Mouse (Mus musculus) liver, embryonic 14.5 days (tissue): ENCODE measurements around the gene Sult3a2. TPM values are rescaled to one million over a fixed set of nuclear protein-coding genes. Genes with fewer than 3 reads are reported as not detected.

Experiments
- ATAC-seq: fragments of 200-750 bp; cut with Nextera tagmentation; 2 replicates; pipeline ENCODE4 v1.8.0; 2017; ENCODE audit warnings: moderate number of reproducible peaks, mild to moderate bottlenecking, moderate library complexity; ENCODE audit not compliant: insufficient read depth
- DNase-seq, 3 experiments: peaks; one replicate each; pipeline ENCODE4 v3.0.0-alpha.2; 2012 to 2013; ENCODE audit warnings: low read depth in 3 of 3, low spot score in 3 of 3
- H3K27ac ChIP-seq: fragments of 300-500 bp; sonication (generic); 2 replicates; pipeline ENCODE4 v1.5.1; 2014; ENCODE audit warnings: moderate library complexity, mild to moderate bottlenecking, control low read depth, inconsistent platforms
- H3K27me3 ChIP-seq: fragments of 300-500 bp; sonication (generic); 2 replicates; pipeline ENCODE4 v1.6.1; 2014; ENCODE audit warnings: mild to moderate bottlenecking, low read length, moderate library complexity; ENCODE audit not compliant: control insufficient read depth, insufficient read depth
- H3K36me3 ChIP-seq: fragments of 300-500 bp; sonication (generic); replicated peaks from 2 replicates; pipeline ENCODE4 v1.6.1; 2014; ENCODE audit warnings: low read depth; ENCODE audit not compliant: control insufficient read depth, insufficient read depth
- H3K4me1 ChIP-seq, 2 experiments: fragments of 200-500 bp in 1 of 2; fragments of 300-500 bp in 1 of 2; sonication (generic) in 1 of 2; replicated peaks; 2 replicates each; pipeline ENCODE4 v1.6.1; 2012 to 2014; ENCODE audit warnings: antibody characterized with exemption in 1 of 2, inconsistent platforms in 1 of 2, low read length in 1 of 2; ENCODE audit not compliant: control insufficient read depth in 2 of 2, insufficient read depth in 2 of 2
- H3K4me2 ChIP-seq: fragments of 300-500 bp; sonication (generic); 2 replicates; pipeline ENCODE4 v1.6.1; 2014; ENCODE audit warnings: low read depth, mild to moderate bottlenecking, control low read depth, moderate library complexity
- H3K4me3 ChIP-seq, 2 experiments: fragments of 200-500 bp in 1 of 2; fragments of 300-500 bp in 1 of 2; sonication (generic) in 1 of 2; 2 replicates each; pipeline ENCODE4 v1.5.1; 2012 to 2014; ENCODE audit warnings: low read depth in 2 of 2, low read length in 2 of 2, mild to moderate bottlenecking in 2 of 2, control low read depth in 1 of 2, inconsistent platforms in 1 of 2, moderate library complexity in 1 of 2; ENCODE audit not compliant: insufficient read depth in 1 of 2
- H3K9ac ChIP-seq: fragments of 300-500 bp; sonication (generic); replicated peaks from 2 replicates; pipeline ENCODE4 v1.6.1; 2014; ENCODE audit warnings: mild to moderate bottlenecking, control low read depth, moderate library complexity
- H3K9me3 ChIP-seq: fragments of 300-500 bp; sonication (generic); 2 replicates; pipeline ENCODE4 v1.6.1; 2016; ENCODE audit warnings: low read length, mixed read lengths; ENCODE audit not compliant: control insufficient read depth
- CTCF ChIP-seq: IDR thresholded peaks from 2 replicates; pipeline ENCODE4 v1.5.1; 2016; ENCODE audit warnings: antibody characterized with exemption, low read depth, control low read depth
- EP300 ChIP-seq: IDR thresholded peaks from 2 replicates; pipeline ENCODE4 v1.6.1; 2016; ENCODE audit warnings: antibody characterized with exemption, low read depth
- WGBS: fragments of 180-500 bp; shearing (Covaris S2); extraction: QIAGEN DNeasy Blood & Tissue Kit; methylation state at CpG from one replicate; pipeline ENCODE4 v1.1.7; 2014; ENCODE audit not compliant: insufficient replicate concordance; 5-methylcytosine and 5-hydroxymethylcytosine counted together
- polyA plus RNA-seq, 2 experiments: library from polyadenylated mRNA; depleted of rRNA in 1 of 2; stranded (reverse) in 1 of 2; unstranded in 1 of 2; fragments of >200 nt; fragmentation: Nextera tagmentation in 1 of 2; extraction: Ambion mirVana in 1 of 2; gene quantifications; 2 replicates each; pipeline versions ENCODE4 v1.2.1 to v1.2.3; 2012 to 2014

Sult3a2 gene
- polyA plus RNA-seq, 2 experiments = not detected

GRCm38 (mm10) chr10:33723764-33724163, 62.7 kb downstream of the Sult3a2 start:
- H3K4me2 ChIP-seq = no peak overlapping the region
- no peak overlapping the region for H3K4me3 ChIP-seq
- no peaks in the 10 kb centered on the region; the same call in 1 of the 2 replicates for H3K9me3 ChIP-seq
- no peak overlapping the region for H3K9ac ChIP-seq
- TF ChIP-seq EP300 (no peak), CTCF (no peak)
- 27% methylated on average over 6 of the region's 6 CpGs for WGBS
- H3K27me3 ChIP-seq = no peaks in the 10 kb centered on the region
- H3K27ac ChIP-seq = no peak overlapping the region
- DNase-seq = no peak
- no peak for ATAC-seq
- H3K4me1 ChIP-seq = no peaks in the 10 kb centered on the region
- H3K36me3 ChIP-seq = no peaks in the 10 kb centered on the region

- Histone ChIP-seq H3K4me3 (no peak overlapping the region), H3K36me3 (no peaks in the 10 kb centered on the region), H3K9me3 (no peaks in the 10 kb centered on the region; the same call in 1 of the 2 replicates), H3K27me3 (no peaks in the 10 kb centered on the region), H3K4me1 (no peaks in the 10 kb centered on the region), H3K9ac (no peak overlapping the region), H3K4me2 (no peak overlapping the region), H3K27ac (no peak overlapping the region)
- ATAC-seq = no peak
- 78% methylated on average over 4 of the region's 4 CpGs for WGBS
- TF ChIP-seq CTCF = no peak
- TF ChIP-seq EP300 = no peak
- no peak for DNase-seq
Observed at GRCm38 (mm10) chr10:33721827-33722438, 64.6 kb downstream of the Sult3a2 start.

Other genes with a start within 250 kb of the Sult3a2 start
- gene Clvs2, start 161.9 kb downstream of the Sult3a2 start, polyA plus RNA-seq (2012; rRNA removed) = 0.03 TPM in 1 of 2 replicates, not detected in the other
- gene Clvs2, start 161.9 kb downstream of the Sult3a2 start, polyA plus RNA-seq (2014; fragmentation: Nextera tagmentation; extraction: Ambion mirVana) = not detected in 2 replicates
- gene Sult3a1, start 71.0 kb upstream of the Sult3a2 start, polyA plus RNA-seq (2012; rRNA removed) = 0.03 TPM in 1 of 2 replicates, not detected in the other
- not detected in 2 replicates for gene Sult3a1, start 71.0 kb upstream of the Sult3a2 start, polyA plus RNA-seq (2014; fragmentation: Nextera tagmentation; extraction: Ambion mirVana)
- gene Rsph4a, start 118.4 kb upstream of the Sult3a2 start, polyA plus RNA-seq (2012; rRNA removed) = not detected in 2 replicates
- not detected in 2 replicates for gene Rsph4a, start 118.4 kb upstream of the Sult3a2 start, polyA plus RNA-seq (2014; fragmentation: Nextera tagmentation; extraction: Ambion mirVana)
- gene Zup1, start 164.6 kb upstream of the Sult3a2 start, polyA plus RNA-seq (2012; rRNA removed) = 3.0 and 3.9 TPM in 2 replicates
- 6.8 and 7.3 TPM in 2 replicates for gene Zup1, start 164.6 kb upstream of the Sult3a2 start, polyA plus RNA-seq (2014; fragmentation: Nextera tagmentation; extraction: Ambion mirVana)
- 15.7 and 30.7 TPM in 2 replicates for gene Rwdd1, start 232.9 kb upstream of the Sult3a2 start, polyA plus RNA-seq (2012; rRNA removed)
- gene Rwdd1, start 232.9 kb upstream of the Sult3a2 start, polyA plus RNA-seq (2014; fragmentation: Nextera tagmentation; extraction: Ambion mirVana) = 47.6 and 49.6 TPM in 2 replicates